Mouse (Mus musculus): Measurements from ENCODE around the gene Nop56. TPM values are rescaled to one million over a fixed set of nuclear protein-coding genes. Genes with fewer than 3 reads are reported as not detected.

Gene Nop56
- polyA plus RNA-seq (2012; fragmentation: generic; extraction: Trizol) = 105 TPM

DNA sequence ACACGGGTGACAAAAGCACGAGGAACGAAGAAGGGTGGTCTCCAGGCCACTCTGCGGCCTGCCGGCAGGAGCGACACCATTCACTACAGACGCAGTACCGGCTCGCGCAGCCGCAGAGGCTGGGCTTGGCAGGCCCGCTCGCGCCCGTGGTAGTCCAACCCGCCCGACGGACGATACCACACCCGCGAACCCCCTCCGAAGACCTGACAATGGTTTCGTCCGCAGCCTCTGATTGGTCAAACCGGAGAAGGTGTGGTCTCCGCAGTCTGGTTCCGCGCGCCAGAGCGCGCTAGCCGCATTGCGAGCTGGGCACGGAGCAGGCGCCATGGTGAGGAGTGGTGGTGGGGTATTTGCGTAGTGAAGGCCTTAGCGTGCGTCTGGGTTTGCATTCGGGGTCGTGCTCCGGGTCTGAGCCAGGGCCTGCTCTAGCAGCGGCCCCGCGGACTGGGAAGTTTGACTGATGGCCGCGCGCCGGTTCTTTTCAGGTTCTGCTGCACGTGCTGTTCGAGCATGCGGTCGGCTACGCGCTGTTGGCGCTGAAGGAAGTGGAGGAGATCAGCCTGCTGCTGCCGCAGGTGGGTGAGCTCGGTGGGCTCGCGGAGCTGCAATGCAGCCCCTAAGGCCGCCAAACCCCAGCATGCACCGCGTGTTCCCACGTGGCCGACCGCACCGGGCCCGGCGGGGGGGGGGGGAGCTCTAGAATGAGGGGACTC, at the start of gene Nop56:
TSS of gene Nop56 (plus strand) at position 282 of the 713 bp plus-strand sequence.
- Histone ChIP-seq H3K79me2 (ENCODE audit: control insufficient read depth, insufficient read depth) (peaks cover 37% of the 10 kb centered on the region), H3K36me3 (ENCODE audit: control insufficient read depth, insufficient read depth) (peaks cover 25% of the 10 kb centered on the region), H3K4me3 (peak within 1 kb of the TSS; percentile 98), H3K4me2 (ENCODE audit: low read depth) (peak within 1 kb of the TSS; percentile 94), H3ac (ENCODE audit: control insufficient read depth, insufficient read length) (peak within 1 kb of the TSS; percentile 71), H3K27me3 (ENCODE audit: control insufficient read depth, insufficient read depth, insufficient read length) (no peaks in the 10 kb centered on the region)
- TF ChIP-seq E2F4 (IDR thresholded peaks at IDR 0.05; ENCODE audit: insufficient read depth) (peak; percentile 77), POLR2AphosphoS2 (IDR thresholded peaks at IDR 0.05; ENCODE audit: insufficient read length, low read depth) (peak; percentile 98), TCF3 (IDR thresholded peaks at IDR 0.05; ENCODE audit: insufficient read length, low read depth) (no peak), MAX (IDR thresholded peaks at IDR 0.05; ENCODE audit: low read depth) (peak; percentile 47), REST (IDR thresholded peaks at IDR 0.05; ENCODE audit: insufficient read depth, insufficient read length) (peak; percentile 62), POLR2A (IDR thresholded peaks at IDR 0.05; ENCODE audit: insufficient read length, low read depth) (peak; percentile 97), MYOG (IDR thresholded peaks at IDR 0.05; ENCODE audit: control insufficient read depth in 1 of 3, insufficient read depth in 1 of 3, insufficient read length in 2 of 3, low read depth in 2 of 3) (peak in 1 of 3 experiments; percentile 10), USF1 (IDR thresholded peaks at IDR 0.05; ENCODE audit: low read depth) (peak; percentile 55), MYOD1 (IDR thresholded peaks at IDR 0.05; ENCODE audit: control insufficient read depth in 1 of 3, insufficient read length in 2 of 3, low read depth in 2 of 3) (no peak), SRF (IDR thresholded peaks at IDR 0.05; ENCODE audit: control insufficient read depth, insufficient read length, low read depth) (peak; percentile 32)

DNA sequence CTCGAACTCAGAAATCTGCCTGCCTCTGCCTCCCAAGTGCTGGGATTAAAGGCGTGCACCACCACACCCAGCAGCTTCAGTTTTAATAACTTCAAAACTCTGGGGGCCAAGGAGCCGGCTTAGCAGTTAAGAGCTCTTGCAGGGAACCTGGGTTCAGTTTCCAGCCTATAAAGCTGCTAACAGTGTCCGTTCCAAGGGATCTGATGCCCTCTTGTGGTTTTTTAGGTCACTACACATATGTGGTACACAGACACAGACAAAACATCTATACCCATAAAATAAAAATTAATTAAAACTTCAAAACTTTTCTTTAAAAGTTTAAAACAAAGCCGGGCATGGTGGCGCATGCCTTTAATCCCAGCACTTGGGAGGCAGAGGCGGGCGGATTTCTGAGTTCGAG, 27.3 kb upstream of the Nop56 start:
- no peaks in the 10 kb centered on the region for H3K79me2 ChIP-seq (ENCODE audit: control insufficient read depth, insufficient read depth)
- TF ChIP-seq REST (IDR thresholded peaks at IDR 0.05; ENCODE audit: insufficient read depth, insufficient read length) = no peak
- TF ChIP-seq SRF (IDR thresholded peaks at IDR 0.05; ENCODE audit: control insufficient read depth, insufficient read length, low read depth) = no peak
- no peak for TF ChIP-seq MYOG (IDR thresholded peaks at IDR 0.05; ENCODE audit: control insufficient read depth in 1 of 3, insufficient read depth in 1 of 3, insufficient read length in 2 of 3, low read depth in 2 of 3)
- no peak for TF ChIP-seq POLR2A (IDR thresholded peaks at IDR 0.05; ENCODE audit: insufficient read length, low read depth)
- no peak for TF ChIP-seq TCF12 (IDR thresholded peaks at IDR 0.05; ENCODE audit: insufficient read depth, poor library complexity, severe bottlenecking)

DNA sequence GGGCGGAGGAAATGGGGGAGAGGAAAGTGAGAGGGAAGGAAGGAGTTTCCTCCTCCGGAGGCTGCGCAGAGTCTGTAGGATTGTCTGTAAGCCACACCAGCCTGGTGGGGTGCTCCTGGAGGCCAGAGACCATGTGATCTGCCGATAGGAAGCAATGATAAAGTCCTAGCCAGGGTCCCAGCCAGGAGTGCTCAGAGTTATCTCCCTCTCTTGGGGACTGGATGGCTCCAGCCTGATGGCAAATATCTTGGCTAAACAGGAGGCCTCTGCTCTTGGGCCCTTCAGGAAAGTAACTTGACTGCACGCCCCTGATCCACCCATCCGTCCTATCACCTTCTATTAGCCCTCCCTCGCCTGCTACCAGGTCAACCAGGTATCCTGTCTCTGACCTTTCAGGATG, 26.0 kb upstream of the Nop56 start:
- Histone ChIP-seq H3K4me3 (no peak overlapping the region), H3K36me3 (ENCODE audit: control insufficient read depth, insufficient read depth) (no peaks in the 10 kb centered on the region), H3K4me2 (ENCODE audit: low read depth) (no peak overlapping the region), H3K27me3 (ENCODE audit: control insufficient read depth, insufficient read depth, insufficient read length) (peaks cover 39% of the 10 kb centered on the region), H3K79me2 (ENCODE audit: control insufficient read depth, insufficient read depth) (no peaks in the 10 kb centered on the region), H3ac (ENCODE audit: control insufficient read depth, insufficient read length) (no peak overlapping the region)
- no peak for TF ChIP-seq TCF3 (IDR thresholded peaks at IDR 0.05; ENCODE audit: insufficient read length, low read depth)
- TF ChIP-seq MAX (IDR thresholded peaks at IDR 0.05; ENCODE audit: low read depth) = no peak
- no peak for TF ChIP-seq POLR2AphosphoS2 (IDR thresholded peaks at IDR 0.05; ENCODE audit: insufficient read length, low read depth)
- TF ChIP-seq REST (IDR thresholded peaks at IDR 0.05; ENCODE audit: insufficient read depth, insufficient read length) = no peak
- no peak for TF ChIP-seq E2F4 (IDR thresholded peaks at IDR 0.05; ENCODE audit: insufficient read depth)
- TF ChIP-seq CEBPB (IDR thresholded peaks at IDR 0.05; ENCODE audit: insufficient read depth, poor library complexity, severe bottlenecking) = no peak
- TF ChIP-seq TCF12 (IDR thresholded peaks at IDR 0.05; ENCODE audit: insufficient read depth, poor library complexity, severe bottlenecking) = no peak
- TF ChIP-seq MYOD1 (IDR thresholded peaks at IDR 0.05; ENCODE audit: control insufficient read depth in 1 of 3, insufficient read length in 2 of 3, low read depth in 2 of 3) = no peak

More for the DNA sequence above, 27.3 kb upstream of the Nop56 start:
- H3K36me3 ChIP-seq (ENCODE audit: control insufficient read depth, insufficient read depth) = no peaks in the 10 kb centered on the region
- no peak overlapping the region for H3K4me2 ChIP-seq (ENCODE audit: low read depth)
- no peak overlapping the region for H3ac ChIP-seq (ENCODE audit: control insufficient read depth, insufficient read length)
- H3K4me3 ChIP-seq = no peak overlapping the region
- peaks cover 39% of the 10 kb centered on the region for H3K27me3 ChIP-seq (ENCODE audit: control insufficient read depth, insufficient read depth, insufficient read length)

DNA sequence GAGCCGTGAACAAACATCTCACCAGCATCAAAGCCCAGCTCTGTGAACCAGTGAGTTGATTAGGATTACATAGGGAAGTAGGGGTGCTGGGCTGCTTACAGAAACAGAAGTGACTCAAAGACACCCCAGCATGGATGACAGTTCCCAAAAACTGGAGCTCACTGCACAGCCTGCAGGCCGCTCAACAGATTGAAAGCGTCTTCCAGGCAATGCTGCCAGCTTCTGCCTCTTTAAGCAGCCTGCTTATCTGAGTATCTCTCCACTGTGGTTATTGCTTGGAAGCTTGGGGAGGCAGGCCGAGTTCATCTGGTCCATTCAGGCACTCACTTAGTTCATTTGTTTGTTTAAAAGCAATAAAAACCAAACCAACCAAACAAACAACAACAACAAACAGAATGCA, 17.5 kb upstream of the Nop56 start:
- Histone ChIP-seq H3K79me2 (ENCODE audit: control insufficient read depth, insufficient read depth) (no peaks in the 10 kb centered on the region), H3K4me3 (no peak overlapping the region), H3K36me3 (ENCODE audit: control insufficient read depth, insufficient read depth) (no peaks in the 10 kb centered on the region), H3ac (ENCODE audit: control insufficient read depth, insufficient read length) (no peak overlapping the region), H3K4me2 (ENCODE audit: low read depth) (no peak overlapping the region), H3K27me3 (ENCODE audit: control insufficient read depth, insufficient read depth, insufficient read length) (peaks cover 11% of the 10 kb centered on the region)
- no peak for TF ChIP-seq MYOD1 (IDR thresholded peaks at IDR 0.05; ENCODE audit: control insufficient read depth in 1 of 3, insufficient read length in 2 of 3, low read depth in 2 of 3)
- no peak for TF ChIP-seq TCF12 (IDR thresholded peaks at IDR 0.05; ENCODE audit: insufficient read depth, poor library complexity, severe bottlenecking)
- no peak for TF ChIP-seq USF1 (IDR thresholded peaks at IDR 0.05; ENCODE audit: low read depth)
- TF ChIP-seq E2F4 (IDR thresholded peaks at IDR 0.05; ENCODE audit: insufficient read depth) = no peak
- TF ChIP-seq TCF3 (IDR thresholded peaks at IDR 0.05; ENCODE audit: insufficient read length, low read depth) = no peak
- TF ChIP-seq POLR2A (IDR thresholded peaks at IDR 0.05; ENCODE audit: insufficient read length, low read depth) = no peak
- TF ChIP-seq CEBPB (IDR thresholded peaks at IDR 0.05; ENCODE audit: insufficient read depth, poor library complexity, severe bottlenecking) = no peak

DNA sequence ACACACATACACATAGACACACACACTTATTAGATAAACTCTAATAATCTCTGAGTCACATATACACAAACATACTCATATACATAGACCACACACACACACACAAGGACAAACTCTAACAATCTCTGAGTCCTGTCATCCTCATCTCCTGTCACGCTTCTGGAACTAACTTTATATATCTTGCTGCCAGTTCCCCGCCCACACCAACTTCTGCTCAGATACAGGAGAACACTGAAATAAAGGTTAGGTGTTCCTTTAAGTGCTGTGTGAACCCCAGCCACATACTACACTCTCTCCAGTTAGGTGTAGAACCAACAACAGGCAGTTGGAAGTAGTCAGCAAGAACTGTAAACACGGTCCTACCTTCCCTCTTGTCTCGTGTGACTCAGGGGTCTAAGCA, 13.4 kb upstream of the Nop56 start:
- no peak overlapping the region for H3K4me2 ChIP-seq (ENCODE audit: low read depth)
- H3K36me3 ChIP-seq (ENCODE audit: control insufficient read depth, insufficient read depth) = no peaks in the 10 kb centered on the region
- H3K79me2 ChIP-seq (ENCODE audit: control insufficient read depth, insufficient read depth) = no peaks in the 10 kb centered on the region
- peaks cover 20% of the 10 kb centered on the region for H3K27me3 ChIP-seq (ENCODE audit: control insufficient read depth, insufficient read depth, insufficient read length)
- no peak for TF ChIP-seq MAX (IDR thresholded peaks at IDR 0.05; ENCODE audit: low read depth)
- TF ChIP-seq POLR2AphosphoS2 (IDR thresholded peaks at IDR 0.05; ENCODE audit: insufficient read length, low read depth) = no peak
- TF ChIP-seq POLR2A (IDR thresholded peaks at IDR 0.05; ENCODE audit: insufficient read length, low read depth) = no peak
- no peak for TF ChIP-seq CEBPB (IDR thresholded peaks at IDR 0.05; ENCODE audit: insufficient read depth, poor library complexity, severe bottlenecking)
- TF ChIP-seq REST (IDR thresholded peaks at IDR 0.05; ENCODE audit: insufficient read depth, insufficient read length) = no peak
- no peak for TF ChIP-seq MYOD1 (IDR thresholded peaks at IDR 0.05; ENCODE audit: control insufficient read depth in 1 of 3, insufficient read length in 2 of 3, low read depth in 2 of 3)
- no peak for TF ChIP-seq SRF (IDR thresholded peaks at IDR 0.05; ENCODE audit: control insufficient read depth, insufficient read length, low read depth)
- TF ChIP-seq E2F4 (IDR thresholded peaks at IDR 0.05; ENCODE audit: insufficient read depth) = no peak
- TF ChIP-seq USF1 (IDR thresholded peaks at IDR 0.05; ENCODE audit: low read depth) = no peak
- no peak for TF ChIP-seq MYOG (IDR thresholded peaks at IDR 0.05; ENCODE audit: control insufficient read depth in 1 of 3, insufficient read depth in 1 of 3, insufficient read length in 2 of 3, low read depth in 2 of 3)
- TF ChIP-seq TCF3 (IDR thresholded peaks at IDR 0.05; ENCODE audit: insufficient read length, low read depth) = no peak
- TF ChIP-seq TCF12 (IDR thresholded peaks at IDR 0.05; ENCODE audit: insufficient read depth, poor library complexity, severe bottlenecking) = no peak
- no peak overlapping the region for H3K4me3 ChIP-seq
- H3ac ChIP-seq (ENCODE audit: control insufficient read depth, insufficient read length) = no peak overlapping the region
